Mouse (Mus musculus) kidney, postnatal 0 days (tissue): ENCODE data around the gene Rapgef3. TPM values are rescaled to one million over a fixed set of nuclear protein-coding genes. Genes with fewer than 3 reads are reported as not detected.
A peak's percentile ranks its signal among the peaks of the same experiment; 100 is the strongest.

Experiments
- ATAC-seq: fragments of 200-750 bp; cut with Nextera tagmentation; replicated peaks from 2 replicates; pipeline ENCODE4 v1.8.0; 2017; ENCODE audit warnings: low read depth, moderate number of reproducible peaks, moderate TSS enrichment, moderate library complexity; ENCODE audit not compliant: low FRiP score
- DNase-seq: peaks from one replicate; pipeline ENCODE4 v3.0.0-alpha.2; 2016; ENCODE audit warnings: low spot score
- H3K27ac ChIP-seq: fragments of 300-500 bp; sonication (generic); 2 replicates; pipeline ENCODE4 v1.5.1; 2014; ENCODE audit warnings: mild to moderate bottlenecking
- H3K27me3 ChIP-seq: fragments of 300-500 bp; sonication (generic); 2 replicates; pipeline ENCODE4 v1.6.1; 2014; ENCODE audit warnings: low read length, mixed read lengths; ENCODE audit not compliant: insufficient read depth
- H3K36me3 ChIP-seq: fragments of 300-500 bp; sonication (generic); 2 replicates; pipeline ENCODE4 v1.6.1; 2014; ENCODE audit warnings: low read length, mixed read lengths; ENCODE audit not compliant: insufficient read depth
- H3K4me1 ChIP-seq: fragments of 300-500 bp; sonication (generic); replicated peaks from 2 replicates; pipeline ENCODE4 v1.6.1; 2014; ENCODE audit warnings: antibody characterized with exemption, low read length, mixed read lengths; ENCODE audit not compliant: insufficient read depth
- H3K4me2 ChIP-seq: fragments of 300-500 bp; sonication (generic); 2 replicates; pipeline ENCODE4 v1.6.1; 2014; ENCODE audit warnings: mild to moderate bottlenecking, low read length, moderate library complexity, mixed read lengths
- H3K4me3 ChIP-seq: fragments of 300-500 bp; sonication (generic); replicated peaks from 2 replicates; pipeline ENCODE4 v1.5.1; 2014; ENCODE audit warnings: low read depth, low read length
- H3K9ac ChIP-seq: fragments of 300-500 bp; sonication (generic); 2 replicates; pipeline ENCODE4 v1.6.1; 2014; ENCODE audit warnings: low read depth, low read length
- H3K9me3 ChIP-seq: fragments of 300-500 bp; sonication (generic); replicated peaks from 2 replicates; pipeline ENCODE4 v1.6.1; 2016; ENCODE audit warnings: low read length, inconsistent platforms, mixed read lengths
- CTCF ChIP-seq: IDR thresholded peaks from 2 replicates; pipeline ENCODE4 v1.5.1; 2016; ENCODE audit warnings: antibody characterized with exemption, low read depth, mild to moderate bottlenecking, moderate library complexity
- WGBS: fragments of 180-500 bp; shearing (Covaris S2); extraction: QIAGEN DNeasy Blood & Tissue Kit; methylation state at CpG from one replicate; pipeline ENCODE4 v1.1.7; 2014; 5-methylcytosine and 5-hydroxymethylcytosine counted together
- polyA plus RNA-seq: library from polyadenylated mRNA; unstranded; fragments of >200 nt; fragmentation: Nextera tagmentation; extraction: Ambion mirVana; gene quantifications from 2 replicates; pipeline ENCODE4 v1.2.1, GENCODE M21; 2015

Rapgef3 gene
- polyA plus RNA-seq, 1 experiment from 2014 or later, result 27.5 TPM

- Histone ChIP-seq H3K4me3 (no peak overlapping the region), H3K4me2 (no peak overlapping the region), H3K36me3 (peaks cover 38% of the 10 kb centered on the region), H3K27me3 (no peaks in the 10 kb centered on the region), H3K9ac (no peak overlapping the region), H3K27ac (no peak overlapping the region), H3K4me1 (peaks cover 3% of the 10 kb centered on the region; the same call in 1 of the 2 replicates), H3K9me3 (no peaks in the 10 kb centered on the region)
- peak; percentile 66 for TF ChIP-seq CTCF
- no peak for DNase-seq
- 76% methylated on average over 2 of the region's 2 CpGs for WGBS
- ATAC-seq, result no peak
Measured at GRCm38 (mm10) chr15:97751676-97752075, 16.1 kb downstream of the Rapgef3 start.

- peak; percentile 62 for DNase-seq
- Histone ChIP-seq H3K36me3 (peaks cover 35% of the 10 kb centered on the region), H3K4me3 (no peak overlapping the region), H3K9me3 (no peaks in the 10 kb centered on the region), H3K4me1 (peaks cover 3% of the 10 kb centered on the region; the same call in 1 of the 2 replicates), H3K9ac (no peak overlapping the region), H3K27ac (no peak overlapping the region), H3K4me2 (no peak overlapping the region), H3K27me3 (no peaks in the 10 kb centered on the region)
- WGBS, result 21% methylated on average over 12 of the region's 12 CpGs
- ATAC-seq, result peak; percentile 50
- no peak for TF ChIP-seq CTCF
Measured at GRCm38 (mm10) chr15:97750697-97751096, 17.1 kb downstream of the Rapgef3 start.

- no peak overlapping the region for H3K4me2 ChIP-seq
- no peak overlapping the region for H3K4me3 ChIP-seq
- 72% methylated on average over 13 of the region's 13 CpGs for WGBS
- no peak for TF ChIP-seq CTCF
- H3K9ac ChIP-seq, result no peak overlapping the region
- no peaks in the 10 kb centered on the region for H3K9me3 ChIP-seq
- H3K27me3 ChIP-seq, result no peaks in the 10 kb centered on the region
- H3K27ac ChIP-seq, result no peak overlapping the region
- peaks cover 29% of the 10 kb centered on the region for H3K36me3 ChIP-seq
- DNase-seq (no peak), ATAC-seq (no peak)
- H3K4me1 ChIP-seq, result peaks cover 3% of the 10 kb centered on the region; the same call in 1 of the 2 replicates
Measured at GRCm38 (mm10) chr15:97749841-97750240, 17.9 kb downstream of the Rapgef3 start.

GRCm38 (mm10) chr15:97749397-97749796, 18.4 kb downstream of the Rapgef3 start:
- no peak for TF ChIP-seq CTCF
- ATAC-seq (no peak), DNase-seq (no peak)
- Histone ChIP-seq H3K4me3 (no peak overlapping the region), H3K4me2 (no peak overlapping the region), H3K9me3 (no peaks in the 10 kb centered on the region), H3K27ac (no peak overlapping the region), H3K27me3 (no peaks in the 10 kb centered on the region), H3K4me1 (peaks cover 3% of the 10 kb centered on the region; the same call in 1 of the 2 replicates), H3K9ac (no peak overlapping the region), H3K36me3 (peaks cover 29% of the 10 kb centered on the region)
- 87% methylated on average over 9 of the region's 9 CpGs for WGBS

- TF ChIP-seq CTCF, result no peak
- Histone ChIP-seq H3K4me1 (peaks cover 3% of the 10 kb centered on the region; the same call in 1 of the 2 replicates), H3K36me3 (peaks cover 31% of the 10 kb centered on the region), H3K27me3 (no peaks in the 10 kb centered on the region), H3K9me3 (no peaks in the 10 kb centered on the region), H3K9ac (no peak overlapping the region), H3K4me3 (no peak overlapping the region), H3K27ac (no peak overlapping the region), H3K4me2 (no peak overlapping the region)
- ATAC-seq (no peak), DNase-seq (no peak)
- WGBS, result 92% methylated on average over 4 of the region's 4 CpGs
Measured at GRCm38 (mm10) chr15:97748964-97749363, 18.8 kb downstream of the Rapgef3 start.

- no peaks in the 10 kb centered on the region for H3K9me3 ChIP-seq
- WGBS, result 71% methylated on average over 10 of the region's 10 CpGs
- no peak for DNase-seq
Measured at GRCm38 (mm10) chr15:97748309-97748708, 19.5 kb downstream of the Rapgef3 start.

GRCm38 (mm10) chr15:97747486-97747885, 20.3 kb downstream of the Rapgef3 start:
- H3K4me3 ChIP-seq, result no peak overlapping the region
- WGBS, result 89% methylated on average over 4 of the region's 4 CpGs
- ATAC-seq (no peak), DNase-seq (no peak)
- no peak overlapping the region for H3K9ac ChIP-seq
- no peak overlapping the region for H3K27ac ChIP-seq
- no peaks in the 10 kb centered on the region for H3K27me3 ChIP-seq
- TF ChIP-seq CTCF, result no peak
- H3K4me2 ChIP-seq, result no peak overlapping the region
- H3K4me1 ChIP-seq, result peaks cover 3% of the 10 kb centered on the region; the same call in 1 of the 2 replicates
- no peaks in the 10 kb centered on the region for H3K9me3 ChIP-seq
- peaks cover 28% of the 10 kb centered on the region for H3K36me3 ChIP-seq

More at GRCm38 (mm10) chr15:97748309-97748708, 19.5 kb downstream of the Rapgef3 start:
- peaks cover 3% of the 10 kb centered on the region; the same call in 1 of the 2 replicates for H3K4me1 ChIP-seq
- H3K4me3 ChIP-seq, result no peak overlapping the region
- H3K4me2 ChIP-seq, result no peak overlapping the region
- peaks cover 28% of the 10 kb centered on the region for H3K36me3 ChIP-seq
- H3K9ac ChIP-seq, result no peak overlapping the region
- no peak for ATAC-seq
- no peaks in the 10 kb centered on the region for H3K27me3 ChIP-seq
- no peak overlapping the region for H3K27ac ChIP-seq
- no peak for TF ChIP-seq CTCF
